Mouse (Mus musculus) C2C12 (cell line): ENCODE results near the gene Retn. TPM values are rescaled to one million over a fixed set of nuclear protein-coding genes. Genes with fewer than 3 reads are reported as not detected.

Experiments used
- H3K27me3 ChIP-seq: one replicate; pipeline ENCODE4 v1.6.1; 2011; ENCODE audit not compliant: control insufficient read depth, insufficient read depth, insufficient read length
- H3K36me3 ChIP-seq: one replicate; pipeline ENCODE4 v1.6.1; 2011; ENCODE audit not compliant: control insufficient read depth, insufficient read depth
- H3K4me3 ChIP-seq: one replicate; pipeline ENCODE4 v1.5.1; 2011; ENCODE audit warnings: mild to moderate bottlenecking, control low read depth; ENCODE audit not compliant: poor library complexity, insufficient read depth, severe bottlenecking
- H3K79me2 ChIP-seq: one replicate; pipeline ENCODE4 v1.6.1; 2011; ENCODE audit not compliant: control insufficient read depth, insufficient read depth
- H3K79me3 ChIP-seq: one replicate; pipeline ENCODE4 v1.6.1; 2011; ENCODE audit warnings: low read depth, control low read depth
- H3ac ChIP-seq: one replicate; pipeline ENCODE3; 2011; ENCODE audit warnings: low read depth; ENCODE audit not compliant: control insufficient read depth, insufficient read length
- CEBPB ChIP-seq: IDR thresholded peaks from one replicate; pipeline ENCODE4 v1.6.1; 2011; ENCODE audit warnings: low read depth, mild to moderate bottlenecking, control low read depth, moderate library complexity
- CTCF ChIP-seq: IDR thresholded peaks from one replicate; pipeline ENCODE4 v1.5.1; 2011; ENCODE audit not compliant: control insufficient read depth, insufficient read depth, insufficient read length
- FOSL1 ChIP-seq: IDR thresholded peaks from one replicate; pipeline ENCODE4 v1.8.0; 2011; ENCODE audit warnings: mild to moderate bottlenecking, low read length; ENCODE audit not compliant: poor library complexity, insufficient read depth, severe bottlenecking
- MAX ChIP-seq: IDR thresholded peaks from one replicate; pipeline ENCODE4 v1.6.1; 2011; ENCODE audit warnings: mild to moderate bottlenecking, control low read depth
- MYOD1 ChIP-seq: IDR thresholded peaks from one replicate; pipeline ENCODE4 v1.6.1; 2011; ENCODE audit warnings: low read depth; ENCODE audit not compliant: control insufficient read depth, insufficient read length
- MYOG ChIP-seq: IDR thresholded peaks from one replicate; pipeline ENCODE4 v1.6.1; 2011; ENCODE audit not compliant: control insufficient read depth, insufficient read length; ENCODE audit errors: extremely low read depth
- USF1 ChIP-seq: IDR thresholded peaks from one replicate; pipeline ENCODE4 v1.6.1; 2011; ENCODE audit warnings: low read depth, mild to moderate bottlenecking, control low read depth, moderate library complexity
- polyA plus RNA-seq: library from polyadenylated mRNA; unstranded; fragments of >200 nt; fragmentation: generic; extraction: Trizol; gene quantifications from one replicate; pipeline ENCODE4 v1.2.1, GENCODE M21; 2012; ENCODE audit warnings: missing spikeins

The Retn gene
- polyA plus RNA-seq, 1 experiment: not detected

DNA sequence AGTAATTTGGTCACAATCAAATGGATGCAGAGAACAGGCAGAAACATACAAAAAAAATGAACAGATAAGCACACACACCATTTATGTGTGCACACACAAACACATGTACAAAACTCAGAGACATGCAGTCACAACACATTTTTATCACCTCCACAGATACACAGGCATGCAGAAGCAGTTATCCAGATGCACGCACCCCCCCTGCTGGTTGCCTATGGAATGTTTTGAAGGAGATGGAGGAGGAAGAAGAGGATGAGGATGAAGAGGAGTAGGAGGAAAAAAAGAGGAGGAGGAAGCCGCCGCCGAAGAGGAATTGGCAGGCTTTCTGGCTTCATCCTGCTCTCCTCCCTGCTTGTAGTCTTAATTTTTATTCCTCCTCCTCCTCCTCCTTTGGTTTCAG lies 50.1 kb downstream of the Retn start:
- no peaks in the 10 kb centered on the region for H3K79me3 ChIP-seq
- peaks cover 9% of the 10 kb centered on the region for H3K27me3 ChIP-seq
- TF ChIP-seq MYOD1 (no peak), CTCF (no peak), USF1 (no peak), MAX (no peak), MYOG (no peak)
- H3K4me3 ChIP-seq: no peak overlapping the region
- H3K36me3 ChIP-seq: no peaks in the 10 kb centered on the region
- H3ac ChIP-seq: no peak overlapping the region
- H3K79me2 ChIP-seq: no peaks in the 10 kb centered on the region

GRCm38 (mm10) chr8:3707611-3708010 lies 52.0 kb downstream of the Retn start:
- Histone ChIP-seq H3K79me2 (no peaks in the 10 kb centered on the region), H3K79me3 (no peaks in the 10 kb centered on the region), H3K4me3 (no peak overlapping the region), H3ac (no peak overlapping the region), H3K27me3 (peaks cover 9% of the 10 kb centered on the region), H3K36me3 (no peaks in the 10 kb centered on the region)
- TF ChIP-seq CTCF (no peak), CEBPB (no peak), USF1 (no peak), FOSL1 (no peak)

Other genes with a start within 250 kb of the Retn start
- gene Pex11g, start 188.1 kb upstream of the Retn start, polyA plus RNA-seq: 1.5 TPM
- gene Tex45, start 184.9 kb upstream of the Retn start, polyA plus RNA-seq: not detected
- gene Zfp358, start 162.6 kb upstream of the Retn start, polyA plus RNA-seq: 30.6 TPM
- 38.7 TPM for gene Mcoln1, start 155.3 kb upstream of the Retn start, polyA plus RNA-seq
- gene Pnpla6, start 140.4 kb upstream of the Retn start, polyA plus RNA-seq: 18.6 TPM
- gene C330021F23Rik, start 87.8 kb upstream of the Retn start, polyA plus RNA-seq: not detected
- 0.19 TPM for gene Camsap3, start 68.5 kb upstream of the Retn start, polyA plus RNA-seq
- gene Xab2, start 34.5 kb upstream of the Retn start, polyA plus RNA-seq: 38.2 TPM
- 55.4 TPM for gene Pet100, start 34.2 kb upstream of the Retn start, polyA plus RNA-seq
- 0.70 TPM for gene Pcp2, start 30.2 kb upstream of the Retn start, polyA plus RNA-seq
- gene Stxbp2, start 24.8 kb upstream of the Retn start, polyA plus RNA-seq: 8.9 TPM
- not detected for gene Mcemp1, start 10.0 kb downstream of the Retn start, polyA plus RNA-seq
- 0.95 TPM for gene Fcor, start 16.6 kb downstream of the Retn start, polyA plus RNA-seq
- 36.7 TPM for gene Trappc5, start 20.5 kb downstream of the Retn start, polyA plus RNA-seq
- gene Fcer2a, start 38.4 kb downstream of the Retn start, polyA plus RNA-seq: 0.01 TPM
- not detected for gene Clec4g, start 64.9 kb downstream of the Retn start, polyA plus RNA-seq
- not detected for gene Cd209a, start 93.2 kb downstream of the Retn start, polyA plus RNA-seq
- gene Cd209e, start 198.5 kb downstream of the Retn start, polyA plus RNA-seq: not detected
- gene Cd209d, start 222.8 kb downstream of the Retn start, polyA plus RNA-seq: not detected